Mouse (Mus musculus): ENCODE measurements around the gene Zap70. TPM values are rescaled to one million over a fixed set of nuclear protein-coding genes. Genes with fewer than 3 reads are reported as not detected.

Gene Zap70
- polyA plus RNA-seq (2012; rRNA removed) = 6.9 and 8.0 TPM in 2 replicates

DNA sequence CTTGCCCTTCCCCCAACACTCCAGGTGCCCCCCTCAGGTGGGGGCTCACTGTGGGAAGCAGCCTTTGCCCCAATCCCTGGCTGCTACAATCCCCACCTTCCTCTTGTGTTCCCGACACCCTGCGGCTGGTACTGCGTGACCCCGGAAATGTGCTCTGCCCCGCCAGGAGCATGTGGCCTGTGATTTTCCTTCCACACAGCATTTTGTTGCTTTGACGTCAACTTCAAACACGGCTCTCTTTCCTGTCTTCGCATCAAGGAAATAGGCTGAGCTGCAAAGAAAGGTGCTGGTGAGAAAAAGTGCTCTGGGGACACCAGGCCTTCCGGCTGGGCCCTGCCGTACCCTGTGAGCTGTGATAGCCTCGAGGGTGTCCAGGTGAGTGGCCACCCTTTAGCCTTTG is at the start of gene Zap70:
Gene Zap70, plus strand, starts transcription at position 231 of the 400 bp plus-strand sequence.
- WGBS = 79% methylated on average over 11 of the region's 11 CpGs
- no peak for DNase-seq (ENCODE audit: low read depth, low spot score)

DNA sequence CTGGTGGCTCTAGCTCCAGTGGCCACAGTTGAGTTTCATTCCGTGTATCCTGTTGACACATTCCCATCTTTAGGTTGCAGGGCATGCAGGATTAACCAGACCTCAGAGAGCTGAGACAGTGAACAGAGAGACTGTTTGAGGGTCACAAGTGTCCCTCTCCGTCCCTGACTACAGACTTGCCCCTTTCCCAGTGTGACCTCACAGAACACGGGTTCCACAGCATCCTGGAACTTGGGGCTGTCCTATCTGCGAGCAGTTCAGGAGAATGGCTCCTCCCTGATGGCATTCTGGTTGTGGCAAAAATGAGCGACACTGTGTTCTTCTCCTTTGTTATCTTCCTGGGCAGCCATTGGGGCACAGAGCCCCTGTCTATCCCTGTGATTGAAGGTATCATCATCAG is 47.3 kb upstream of the Zap70 start, which contains the start of gene Actr1b:
Gene Actr1b, minus strand, starts transcription at position 112 of the 400 bp plus-strand sequence.
- DNase-seq (ENCODE audit: low read depth, low spot score) = no peak
- WGBS = 79% methylated on average over 5 of the region's 5 CpGs

DNA sequence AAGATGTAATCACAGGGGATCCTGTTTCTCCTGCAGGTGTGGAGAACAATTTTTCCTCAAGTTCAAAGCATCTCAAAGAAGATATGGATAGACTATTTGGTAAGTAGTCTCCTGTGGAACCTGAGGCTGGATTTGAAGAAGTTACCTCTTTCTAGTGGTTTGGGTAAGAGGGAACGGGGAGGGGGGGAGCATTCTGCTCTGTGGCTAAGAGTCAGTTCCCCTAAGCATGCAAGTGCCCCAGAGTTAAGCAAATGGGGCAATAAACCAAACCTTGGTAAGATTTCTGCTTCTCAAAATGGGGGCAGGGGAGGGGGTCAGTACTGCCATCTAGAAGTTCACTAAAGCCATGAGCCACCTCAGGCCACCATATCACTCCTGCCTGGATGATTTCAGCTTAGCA is 42.8 kb upstream of the Zap70 start:
- WGBS = 81% methylated on average over 1 of the region's 1 CpGs
- no peak for DNase-seq (ENCODE audit: low read depth, low spot score)

DNA sequence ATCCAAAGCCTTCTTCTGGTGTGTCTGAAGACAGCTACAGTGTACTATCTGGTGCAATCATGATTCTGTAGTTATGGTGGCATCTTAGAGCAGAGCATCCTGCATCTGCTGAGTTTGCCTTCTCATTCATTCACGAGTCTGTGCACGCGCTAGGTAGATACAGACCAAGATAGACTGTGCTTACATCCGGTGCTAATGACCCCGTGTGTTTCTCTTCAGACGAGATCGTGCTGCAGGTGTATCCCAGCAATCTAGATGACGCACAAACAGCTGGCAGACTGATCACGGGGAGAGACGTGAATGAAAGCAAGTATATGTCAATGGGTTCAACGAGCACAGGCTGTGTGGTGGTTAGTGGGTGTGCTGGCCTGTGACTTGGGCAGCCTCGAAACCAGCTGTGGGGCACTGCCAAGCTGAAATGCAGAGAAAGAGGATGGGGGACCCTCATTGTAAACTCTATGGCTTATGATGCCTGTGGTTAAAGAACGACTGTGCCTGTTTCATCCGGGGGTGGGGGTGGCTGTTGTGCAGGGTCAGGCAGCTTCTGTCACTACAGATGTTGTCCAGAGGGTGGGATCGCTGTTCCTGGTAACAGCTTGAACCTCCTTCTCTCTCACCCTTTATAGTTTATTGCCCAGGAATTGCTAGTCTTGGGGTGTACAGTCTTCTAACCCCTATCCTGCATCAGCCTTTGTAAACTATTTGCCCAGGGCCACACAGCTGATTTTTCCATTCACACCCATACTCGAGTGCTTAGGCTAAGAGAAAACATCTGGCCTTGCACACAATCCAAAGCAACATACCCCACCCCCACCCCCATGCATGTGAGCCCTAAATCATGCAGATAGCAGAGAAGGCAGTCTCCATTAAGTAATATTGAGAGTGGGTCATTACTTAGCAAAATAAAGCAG is 38.2 kb upstream of the Zap70 start:
- 52% methylated on average over 16 of the region's 16 CpGs for WGBS
- no peak for DNase-seq (ENCODE audit: low read depth, low spot score)

DNA sequence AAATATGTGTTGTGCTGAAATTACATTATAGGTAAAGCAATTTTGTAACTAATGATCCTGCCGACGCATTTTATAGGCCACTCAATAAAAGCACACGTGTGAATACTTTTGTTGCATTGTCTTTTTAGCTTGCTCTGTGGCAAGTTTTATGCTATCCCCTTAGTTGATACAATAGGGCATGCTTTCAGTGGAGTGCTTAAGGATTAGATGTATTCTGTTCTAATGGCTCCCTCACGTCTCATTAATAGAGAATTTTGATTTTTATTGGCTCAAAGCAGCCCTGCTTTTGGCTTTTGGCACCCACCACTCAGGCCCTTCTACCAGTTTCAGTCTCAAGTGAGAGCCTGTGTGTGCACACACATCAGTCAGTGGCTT is 37.6 kb upstream of the Zap70 start:
- 59% methylated on average over 4 of the region's 4 CpGs for whole genome bisulfite sequencing
- no peak for DNase-seq (ENCODE audit: low read depth, low spot score)

DNA sequence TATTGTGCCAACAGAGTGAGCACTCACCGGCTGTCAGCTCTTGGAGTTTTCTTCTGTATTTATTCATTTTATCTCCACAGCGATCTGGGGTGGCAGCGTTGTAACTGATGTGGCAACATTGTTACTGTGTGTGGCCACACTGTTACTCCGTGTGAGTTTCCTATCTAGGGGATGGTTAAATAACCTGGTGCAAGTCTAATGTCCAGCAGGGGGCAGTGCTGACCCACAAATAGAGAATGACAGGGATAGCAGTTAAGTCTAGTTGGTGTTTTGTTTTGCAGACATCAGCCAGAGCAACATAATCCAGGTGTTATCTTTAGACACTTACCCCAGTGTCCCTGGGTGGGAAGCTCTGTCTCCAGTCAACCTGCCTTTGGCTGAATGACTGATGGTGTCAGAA is 24.3 kb upstream of the Zap70 start:
- WGBS = 8% methylated on average over 4 of the region's 4 CpGs

DNA sequence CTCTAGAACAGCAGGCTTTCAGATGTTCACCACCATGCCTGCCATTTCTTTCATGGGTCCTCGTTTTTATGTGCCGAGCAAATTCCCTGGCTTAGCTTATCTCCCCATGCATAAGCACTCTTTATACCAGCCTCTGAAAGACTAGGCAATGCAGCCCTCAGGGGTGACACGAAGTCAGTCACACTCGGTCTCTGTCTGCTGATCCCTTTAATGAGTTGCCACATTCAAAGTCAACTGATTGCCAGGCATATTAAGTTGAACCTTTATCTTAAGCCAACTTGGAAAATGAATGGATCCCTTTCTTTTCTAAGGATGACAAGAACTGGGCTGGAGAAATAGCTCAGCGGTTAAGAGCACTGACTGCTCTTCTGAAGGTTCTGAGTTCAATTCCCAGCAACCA is 22.4 kb upstream of the Zap70 start:
- WGBS = 80% methylated on average over 5 of the region's 5 CpGs
- DNase-seq (ENCODE audit: low read depth, low spot score) = no peak

More for the DNA sequence above, 24.3 kb upstream of the Zap70 start:
- peak; percentile 64 for DNase-seq (ENCODE audit: low read depth, low spot score)

DNA sequence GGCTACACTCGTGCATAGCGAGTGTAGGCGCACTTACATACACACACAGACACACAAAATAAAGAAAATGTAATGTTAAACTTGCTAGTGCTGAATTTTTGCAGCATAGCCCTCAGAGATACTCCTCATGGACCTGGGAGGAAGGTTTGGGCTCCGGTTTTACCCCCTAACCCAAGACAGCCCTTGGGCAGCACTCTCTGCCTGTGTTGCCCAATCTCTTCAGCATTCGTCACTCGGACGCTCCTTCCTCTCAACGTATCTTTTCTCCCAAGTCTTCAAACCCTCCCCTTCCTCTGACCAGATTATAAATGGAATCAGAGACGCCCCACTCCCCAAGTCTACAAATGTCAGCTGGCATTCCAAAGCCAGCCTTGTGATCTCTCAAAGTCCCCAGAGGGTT is 18.6 kb upstream of the Zap70 start:
- 71% methylated on average over 9 of the region's 9 CpGs for WGBS
- DNase-seq (ENCODE audit: low read depth, low spot score) = no peak

DNA sequence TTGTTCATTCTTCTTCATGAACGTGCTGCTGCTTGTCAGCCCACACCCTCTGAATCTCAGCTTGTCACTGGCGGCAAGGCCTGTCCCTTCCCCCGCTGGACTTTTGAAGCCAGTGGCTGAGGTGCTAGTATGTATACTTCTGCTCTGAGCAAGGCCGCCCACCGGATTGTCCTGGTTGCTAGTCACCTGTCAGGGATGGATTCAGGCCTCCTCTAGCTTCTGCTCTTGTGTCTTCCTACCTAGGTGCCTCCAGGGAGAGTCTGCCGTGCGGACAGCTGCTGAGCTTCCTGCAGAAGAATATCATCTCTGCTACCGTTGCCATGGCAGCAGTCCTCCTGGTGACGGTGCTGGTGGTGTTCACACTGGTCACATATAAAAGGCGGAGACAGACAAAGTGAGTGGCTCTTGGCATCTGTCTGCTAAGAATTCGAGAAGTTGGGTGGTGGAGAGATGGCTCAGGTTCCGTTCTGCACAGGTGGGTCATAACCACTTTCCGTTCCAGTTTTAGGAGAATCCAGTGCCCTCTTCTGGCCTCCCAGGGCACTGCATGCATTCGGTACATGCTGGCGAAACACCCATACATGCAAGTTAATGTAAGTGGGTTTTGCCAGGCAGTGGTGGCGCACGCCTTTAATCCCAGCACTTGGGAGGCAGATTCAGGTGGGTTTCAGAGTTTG is 17.2 kb upstream of the Zap70 start:
- WGBS = 19% methylated on average over 17 of the region's 17 CpGs
- DNase-seq (ENCODE audit: low read depth, low spot score) = peak; percentile 16

DNA sequence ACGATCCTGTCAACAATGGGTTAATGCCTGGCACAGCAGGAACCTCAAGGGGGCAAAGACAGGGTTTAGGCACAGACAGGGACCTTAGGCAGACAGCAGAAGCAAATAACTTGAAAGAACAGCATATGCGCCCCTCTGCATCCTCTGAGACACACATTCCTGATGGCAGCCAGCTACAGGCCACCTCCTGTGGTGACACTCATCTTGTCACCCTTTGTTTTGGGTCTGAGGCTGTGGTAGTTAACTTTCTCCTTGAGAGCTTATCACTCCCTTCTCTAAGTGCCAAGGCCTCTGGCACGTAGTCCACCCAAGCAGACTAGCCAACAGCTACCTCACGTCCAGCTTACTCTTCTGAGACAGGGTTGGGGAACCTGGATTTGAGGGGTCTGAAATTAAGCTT is 15.9 kb upstream of the Zap70 start:
- 73% methylated on average over 4 of the region's 4 CpGs for WGBS
- DNase-seq (ENCODE audit: low read depth, low spot score) = no peak

DNA sequence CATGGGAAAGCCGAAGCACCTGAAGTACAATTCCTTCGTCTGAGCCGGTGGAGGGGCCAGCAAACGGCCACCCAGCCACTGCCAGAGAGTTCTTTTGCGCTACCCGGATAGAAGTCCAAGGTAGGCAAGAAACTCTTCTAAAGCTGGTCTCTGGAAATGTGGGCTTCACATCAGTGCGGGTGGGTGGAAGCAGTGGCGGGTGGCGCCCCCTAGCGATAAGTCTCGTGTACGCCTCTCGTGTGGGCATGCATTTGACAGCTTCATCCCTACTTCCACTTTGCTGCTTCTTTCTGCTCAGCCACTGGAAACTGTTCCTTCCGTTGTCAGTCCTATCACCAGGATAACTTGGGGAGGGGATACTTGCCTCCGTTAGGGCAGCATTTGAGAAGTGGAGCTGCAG is 15.1 kb upstream of the Zap70 start:
- DNase-seq (ENCODE audit: low read depth, low spot score) = no peak
- 49% methylated on average over 15 of the region's 15 CpGs for WGBS

DNA sequence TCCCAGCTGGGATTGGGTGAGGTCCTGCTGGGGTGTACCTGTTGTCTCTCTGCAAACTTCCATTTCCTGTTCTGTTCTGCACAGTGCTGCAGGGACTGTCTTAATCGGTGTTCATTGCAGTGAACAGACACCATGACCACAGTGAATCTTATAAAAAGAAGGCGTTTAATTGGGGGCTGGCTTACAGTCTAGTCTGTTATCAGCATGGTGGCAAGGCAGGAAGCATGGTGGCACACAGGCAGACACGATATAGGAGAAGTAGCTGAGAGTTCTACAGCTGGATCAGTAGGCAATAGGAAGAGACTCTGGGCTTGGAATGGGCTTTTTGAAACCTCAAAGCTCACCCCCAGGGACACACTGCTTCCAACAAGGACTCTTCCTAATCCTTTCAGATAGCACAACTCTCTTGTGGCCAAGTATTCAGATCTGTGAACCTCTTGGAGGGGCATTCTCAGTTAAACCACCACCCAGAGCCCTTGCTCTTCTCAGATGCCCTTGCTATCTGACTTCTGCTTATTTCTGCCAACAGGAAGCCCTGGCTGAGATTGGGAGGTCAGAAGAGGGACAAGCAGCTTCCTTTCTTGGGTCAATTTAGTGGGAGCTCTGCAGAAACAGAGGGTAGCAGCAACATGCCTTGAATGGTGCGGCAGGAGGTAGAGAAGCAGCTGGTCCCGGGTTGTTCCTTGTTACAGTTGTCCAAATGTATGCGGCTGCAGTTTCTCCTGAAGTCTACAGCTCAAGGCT is 7.5 kb upstream of the Zap70 start:
- no peak for DNase-seq (ENCODE audit: low read depth, low spot score)
- WGBS = 68% methylated on average over 6 of the region's 6 CpGs

DNA sequence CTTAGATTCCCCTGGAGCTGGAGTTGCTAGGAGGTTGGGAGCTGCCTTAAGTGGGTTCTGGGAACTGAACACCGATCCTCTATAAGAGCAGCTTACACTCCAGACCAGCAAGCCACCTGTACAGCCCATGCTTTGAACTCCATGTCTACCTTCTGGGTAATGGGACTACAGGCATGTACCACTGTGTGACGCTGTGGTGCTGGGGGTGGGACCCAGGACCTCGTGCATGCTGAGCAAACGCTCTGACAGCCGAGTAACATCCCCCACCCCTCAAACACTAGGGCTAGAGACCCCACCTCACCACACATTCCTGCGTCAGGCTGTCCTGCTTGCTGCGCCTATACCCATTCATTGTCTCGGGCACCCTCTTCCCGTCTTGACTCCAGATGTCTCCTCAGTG is 3.0 kb upstream of the Zap70 start:
- DNase-seq (ENCODE audit: low read depth, low spot score) = no peak
- 86% methylated on average over 9 of the region's 9 CpGs for WGBS

DNA sequence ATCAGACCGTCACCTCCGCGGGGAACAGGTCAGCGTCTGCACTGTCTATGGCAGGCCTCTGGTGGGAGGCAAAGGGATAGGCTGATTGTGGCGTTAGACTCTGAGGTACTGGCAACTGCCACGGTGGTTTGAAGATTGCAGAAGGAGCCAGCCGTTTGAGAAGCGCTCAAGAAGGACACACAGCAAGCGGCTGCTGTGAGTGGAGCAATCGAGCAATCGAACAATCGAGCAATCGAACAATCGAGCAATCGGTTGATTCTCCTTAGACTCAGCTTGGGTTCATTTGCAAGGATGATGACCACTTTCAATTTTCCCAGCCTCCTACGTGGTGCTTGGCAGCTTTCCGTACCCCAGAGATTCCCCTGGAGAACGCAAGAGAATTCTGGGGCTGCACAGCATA is 2.5 kb upstream of the Zap70 start:
- 83% methylated on average over 18 of the region's 18 CpGs for WGBS

DNA sequence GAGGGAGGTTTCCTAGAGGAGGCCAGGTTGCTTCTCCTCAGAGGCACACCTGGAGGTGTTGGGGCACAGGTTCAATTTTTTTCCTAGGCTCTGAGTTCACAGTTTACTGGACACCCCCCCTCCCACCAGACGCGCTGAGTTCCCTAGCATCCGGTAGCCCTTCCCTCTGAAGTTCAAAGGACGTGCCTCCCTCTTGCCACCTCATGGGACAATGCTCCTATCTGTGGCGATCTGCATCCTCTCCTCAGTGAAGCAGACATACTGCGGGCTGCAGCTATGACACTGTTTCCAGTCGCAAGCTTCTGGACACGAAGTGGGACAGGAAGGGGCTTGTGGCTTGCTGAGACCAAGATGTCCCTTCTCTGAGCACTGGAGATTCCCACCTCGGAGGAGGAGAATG is 1.2 kb upstream of the Zap70 start:
- DNase-seq (ENCODE audit: low read depth, low spot score) = no peak
- 77% methylated on average over 9 of the region's 9 CpGs for WGBS

More for the DNA sequence above, 2.5 kb upstream of the Zap70 start:
- no peak for DNase-seq (ENCODE audit: low read depth, low spot score)

DNA sequence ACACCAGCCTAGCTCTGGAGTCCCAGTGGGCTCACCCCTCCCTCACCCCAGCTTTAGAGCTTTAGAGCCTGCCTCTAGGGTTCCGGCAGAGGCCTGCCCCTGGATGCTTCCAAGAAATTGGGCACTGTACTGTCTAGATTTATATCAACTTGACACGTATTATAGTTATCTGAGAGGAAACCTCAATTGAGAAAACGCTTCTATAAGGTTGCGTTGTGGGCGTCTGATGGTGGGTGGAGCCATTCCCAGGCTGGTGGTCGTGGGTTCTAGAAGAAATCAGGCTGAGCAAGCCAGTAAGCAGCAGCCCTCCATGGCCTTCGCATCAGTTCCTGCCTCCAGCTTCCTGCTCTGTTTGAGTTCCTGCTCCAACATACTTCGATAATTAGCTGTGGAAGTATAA is 537 bp upstream of the Zap70 start:
- no peak for DNase-seq (ENCODE audit: low read depth, low spot score)
- WGBS = 82% methylated on average over 8 of the region's 8 CpGs

DNA sequence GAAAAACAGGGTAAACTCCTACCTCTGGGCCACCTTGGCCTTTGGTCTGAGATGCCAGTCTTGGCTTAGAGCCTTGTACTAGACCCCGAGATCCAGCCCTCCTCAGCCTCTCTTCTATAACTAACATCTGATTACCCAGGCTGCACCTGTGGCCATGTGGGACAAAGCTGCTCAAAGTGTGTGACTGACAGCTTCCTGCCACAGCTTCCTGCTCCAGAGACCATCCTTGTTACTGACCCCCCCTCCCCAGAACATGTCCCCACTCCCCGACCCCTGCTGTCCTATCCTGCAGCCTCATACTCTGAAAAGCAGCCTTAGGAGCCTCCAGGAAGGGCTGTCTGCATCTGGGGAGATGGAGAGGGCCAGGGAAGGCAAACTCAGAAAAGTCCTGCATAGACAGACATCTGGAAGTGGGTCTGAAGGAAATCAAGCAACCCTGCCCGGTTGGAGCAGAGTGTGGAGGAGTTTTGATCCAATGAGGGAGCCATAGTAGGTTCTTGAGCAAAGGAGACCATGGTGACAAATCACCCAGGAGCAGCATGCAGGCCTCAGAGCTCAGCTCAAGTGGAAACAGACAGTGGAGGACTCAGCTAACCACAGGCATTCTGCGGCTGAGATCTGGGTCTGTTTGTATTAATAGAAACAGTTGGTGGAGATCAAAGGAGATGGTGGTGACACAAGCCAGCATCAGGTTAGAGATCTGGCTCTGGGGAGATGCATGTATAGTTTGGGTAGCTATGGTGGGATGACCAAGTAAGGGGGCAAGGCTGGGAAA is 5.0 kb downstream of the Zap70 start:
- DNase-seq (ENCODE audit: low read depth, low spot score) = no peak
- WGBS = 65% methylated on average over 4 of the region's 4 CpGs

DNA sequence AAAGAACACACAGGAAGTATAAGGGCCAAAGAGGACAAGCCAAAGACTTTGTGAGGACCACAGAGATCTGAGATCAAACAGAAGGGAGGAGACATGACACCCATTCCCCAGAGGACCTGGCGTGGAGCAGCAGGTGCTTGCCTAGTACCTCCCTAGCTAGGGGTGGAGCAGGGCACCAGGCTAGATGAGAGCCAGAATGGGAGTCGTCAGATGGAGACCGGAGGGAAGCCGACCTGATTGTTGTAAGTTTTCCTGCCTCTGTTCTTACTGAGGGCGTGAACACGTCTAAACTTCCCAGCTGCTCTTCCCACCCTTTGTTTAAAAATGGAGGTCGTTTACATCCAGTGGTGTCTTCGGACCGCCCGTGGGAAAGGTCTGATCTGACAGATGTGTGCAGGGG is 5.7 kb downstream of the Zap70 start:
- 19% methylated on average over 10 of the region's 10 CpGs for WGBS

DNA sequence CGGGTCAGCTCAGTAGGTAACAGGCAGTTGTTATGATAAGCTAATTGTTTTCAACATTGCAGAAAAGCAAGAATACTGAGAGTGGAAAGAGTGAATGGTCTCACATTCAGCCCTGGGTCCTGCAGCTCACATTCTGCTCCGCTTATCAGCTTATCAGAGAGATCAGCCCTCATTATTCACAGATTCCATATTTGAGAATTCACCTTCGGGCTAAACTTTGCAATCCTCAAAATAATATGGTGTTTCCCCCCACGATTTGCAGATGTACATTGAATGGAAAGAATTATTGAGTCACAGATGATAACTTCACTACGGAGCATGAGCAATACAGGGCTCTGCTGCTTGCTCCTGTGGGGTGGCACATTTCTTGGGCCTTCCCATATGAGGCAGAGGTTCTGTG is 7.2 kb downstream of the Zap70 start:
- no peak for DNase-seq (ENCODE audit: low read depth, low spot score)
- 80% methylated on average over 5 of the region's 5 CpGs for WGBS

More for the DNA sequence above, 5.7 kb downstream of the Zap70 start:
- DNase-seq (ENCODE audit: low read depth, low spot score) = no peak

DNA sequence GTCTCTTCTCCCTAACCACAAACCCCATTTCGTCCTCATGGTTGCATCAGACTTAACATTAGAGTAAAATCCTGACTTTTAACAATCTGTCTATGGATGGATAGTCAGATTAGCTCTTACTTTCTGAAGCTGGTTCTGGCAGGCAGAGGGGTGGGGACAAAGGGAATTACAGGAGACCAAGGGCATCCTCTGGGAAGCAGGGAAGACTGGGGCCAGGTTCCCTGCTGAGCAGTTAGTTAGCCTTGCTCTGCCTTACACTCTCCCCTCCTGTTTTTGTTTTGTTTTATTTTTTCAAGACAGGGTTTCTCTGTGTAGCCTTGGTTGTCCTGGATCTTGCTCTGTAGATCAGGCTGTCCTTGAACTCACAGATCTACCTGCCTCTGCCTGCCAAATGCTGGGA is 8.4 kb downstream of the Zap70 start:
- no peak for DNase-seq (ENCODE audit: low read depth, low spot score)
- 96% methylated on average over 1 of the region's 1 CpGs for WGBS

Measured in large intestine, adult 2 months (tissue).